Mouse (Mus musculus) erythroblast, embryonic 14.5 days (primary cell): Measurements from ENCODE around the gene Mpig6b.

Experiments
- GATA1 ChIP-seq: IDR thresholded peaks from 2 replicates; pipeline ENCODE4 v1.6.1; 2012; ENCODE audit warnings: low read length, inconsistent platforms, mixed read lengths
- TAL1 ChIP-seq: IDR thresholded peaks from 3 replicates; pipeline ENCODE4 v1.6.1; 2012; ENCODE audit warnings: low read length, inconsistent platforms, mixed read lengths

- TF ChIP-seq GATA1 = no peak
- no peak for TF ChIP-seq TAL1
Observed at GRCm38 (mm10) chr17:35105740-35106389, 39.9 kb upstream of the Mpig6b start.
